Mouse (Mus musculus): ENCODE data around the gene Zfp426. TPM values are rescaled to one million over a fixed set of nuclear protein-coding genes. Genes with fewer than 3 reads are reported as not detected.
A peak's percentile ranks its signal among the peaks of the same experiment; 100 is the strongest.

The Zfp426 gene
- polyA plus RNA-seq, 2 experiments: 3.4 to 7.3 TPM

DNA sequence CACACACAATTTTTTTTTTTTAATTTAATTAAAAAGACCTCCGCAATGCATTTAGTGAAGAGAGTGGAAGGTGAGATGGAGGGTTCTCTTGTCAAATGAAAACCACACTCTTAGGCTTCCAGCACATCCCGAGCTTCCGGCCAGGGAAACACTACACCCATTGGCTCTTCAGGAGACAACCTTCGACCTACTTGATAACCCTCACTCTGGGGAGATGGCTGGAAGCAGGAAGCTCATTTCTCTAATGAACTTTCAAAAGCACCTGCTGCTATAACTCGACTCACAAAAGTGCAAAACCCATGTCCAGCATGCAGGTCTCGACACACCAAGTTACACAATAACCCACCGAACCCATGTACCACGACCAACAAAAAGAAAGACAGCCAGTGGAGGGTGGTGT is 20.2 kb upstream of the Zfp426 start:
- Histone ChIP-seq H3K27me3 (ENCODE audit: control insufficient read depth, insufficient read depth, low read length) (no peaks in the 10 kb centered on the region), H3K4me1 (replicated peaks; ENCODE audit: control insufficient read depth in 2 of 2, insufficient read depth in 2 of 2, low read length in 1 of 2) (peaks cover 9 to 29% of the 10 kb centered on the region in 2 experiments), H3K9me3 (ENCODE audit: control insufficient read depth, low read length) (no peaks in the 10 kb centered on the region), H3K27ac (no peak overlapping the region), H3K9ac (replicated peaks) (no peak overlapping the region), H3K36me3 (replicated peaks; ENCODE audit: control insufficient read depth, insufficient read depth, low read depth) (peaks cover 4% of the 10 kb centered on the region; the same call in 1 of the 2 replicates), H3K4me3 (ENCODE audit: insufficient read depth in 1 of 2, low read depth in 2 of 2, low read length in 2 of 2) (no peak overlapping the region), H3K4me2 (ENCODE audit: low read depth) (no peak overlapping the region)
- TF ChIP-seq CTCF (IDR thresholded peaks at IDR 0.05; ENCODE audit: low read depth) (no peak), EP300 (IDR thresholded peaks at IDR 0.05; ENCODE audit: low read depth) (no peak)
- ATAC-seq (ENCODE audit: insufficient read depth) (no peak), DNase-seq (ENCODE audit: low read depth in 3 of 3, low spot score in 3 of 3) (no peak)
- WGBS (ENCODE audit: insufficient replicate concordance): 73% methylated on average over 8 of the region's 8 CpGs

DNA sequence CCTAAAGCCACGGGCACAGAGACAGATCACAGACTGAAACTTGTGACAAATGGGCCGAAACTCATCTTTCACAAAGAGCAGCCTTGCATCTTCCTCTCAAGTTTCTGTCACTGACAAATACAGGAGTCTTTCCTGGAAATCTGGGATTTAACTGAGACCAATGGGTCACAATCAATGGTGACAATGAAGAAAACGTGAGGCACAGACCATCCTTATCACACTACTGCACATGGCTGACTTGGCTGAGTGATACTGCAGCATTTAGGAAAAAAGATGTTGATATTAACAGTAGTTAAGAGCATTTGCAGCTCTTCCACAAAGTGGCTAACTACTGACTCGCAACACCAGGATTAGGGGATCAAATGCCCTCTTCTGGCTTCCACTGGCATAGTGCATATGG is 19.1 kb upstream of the Zfp426 start:
- H3K9me3 ChIP-seq (ENCODE audit: control insufficient read depth, low read length): no peaks in the 10 kb centered on the region
- DNase-seq (ENCODE audit: low read depth in 3 of 3, low spot score in 3 of 3): peak in 2 of 3 experiments; percentile 26 to 27
- no peak overlapping the region for H3K4me2 ChIP-seq (ENCODE audit: low read depth)
- TF ChIP-seq CTCF (IDR thresholded peaks at IDR 0.05; ENCODE audit: low read depth) (no peak), EP300 (IDR thresholded peaks at IDR 0.05; ENCODE audit: low read depth) (peak; percentile 63)
- H3K4me1 ChIP-seq (replicated peaks; ENCODE audit: control insufficient read depth in 2 of 2, insufficient read depth in 2 of 2, low read length in 1 of 2): peaks cover 9 to 29% of the 10 kb centered on the region in 2 experiments
- no peak overlapping the region for H3K4me3 ChIP-seq (ENCODE audit: insufficient read depth in 1 of 2, low read depth in 2 of 2, low read length in 2 of 2)
- H3K9ac ChIP-seq (replicated peaks): no peak overlapping the region
- no peak overlapping the region for H3K27ac ChIP-seq
- H3K27me3 ChIP-seq (ENCODE audit: control insufficient read depth, insufficient read depth, low read length): no peaks in the 10 kb centered on the region
- H3K36me3 ChIP-seq (replicated peaks; ENCODE audit: control insufficient read depth, insufficient read depth, low read depth): no peaks in the 10 kb centered on the region; the same call in 1 of the 2 replicates
- WGBS (ENCODE audit: insufficient replicate concordance): 52% methylated on average over 4 of the region's 4 CpGs
- ATAC-seq (ENCODE audit: insufficient read depth): peak; percentile 35; the same call in 1 of the 2 replicates

DNA sequence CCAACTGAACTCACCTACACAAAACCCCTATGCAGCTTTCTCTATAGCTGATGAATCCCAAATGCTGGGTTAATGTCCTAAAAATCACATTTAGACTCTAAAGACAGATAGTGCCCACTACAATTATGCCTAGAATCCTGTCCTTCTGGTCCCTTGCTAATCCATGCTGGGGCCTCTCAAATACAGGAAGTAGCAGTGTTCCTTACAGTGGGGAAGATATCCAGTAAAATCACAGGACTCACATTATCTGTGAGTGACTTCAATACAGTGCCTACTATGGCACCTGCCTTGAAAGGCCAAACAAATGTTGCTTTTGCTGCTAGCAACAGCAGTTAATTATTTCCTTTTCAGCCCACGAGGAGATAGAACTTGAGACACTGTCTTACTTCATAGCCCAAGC is 17.8 kb upstream of the Zfp426 start:
- ATAC-seq (ENCODE audit: insufficient read depth): no peak
- Histone ChIP-seq H3K4me1 (replicated peaks; ENCODE audit: control insufficient read depth in 2 of 2, insufficient read depth in 2 of 2, low read length in 1 of 2) (peaks cover 9 to 29% of the 10 kb centered on the region in 2 experiments), H3K4me3 (ENCODE audit: insufficient read depth in 1 of 2, low read depth in 2 of 2, low read length in 2 of 2) (no peak overlapping the region), H3K4me2 (ENCODE audit: low read depth) (no peak overlapping the region), H3K36me3 (replicated peaks; ENCODE audit: control insufficient read depth, insufficient read depth, low read depth) (peaks cover 7% of the 10 kb centered on the region), H3K27ac (no peak overlapping the region), H3K27me3 (ENCODE audit: control insufficient read depth, insufficient read depth, low read length) (no peaks in the 10 kb centered on the region), H3K9ac (replicated peaks) (no peak overlapping the region), H3K9me3 (ENCODE audit: control insufficient read depth, low read length) (no peaks in the 10 kb centered on the region)
- no peak for DNase-seq (ENCODE audit: low read depth in 3 of 3, low spot score in 3 of 3)
- whole genome bisulfite sequencing (ENCODE audit: insufficient replicate concordance): 56% methylated on average over 1 of the region's 1 CpGs
- TF ChIP-seq EP300 (IDR thresholded peaks at IDR 0.05; ENCODE audit: low read depth): no peak
- TF ChIP-seq CTCF (IDR thresholded peaks at IDR 0.05; ENCODE audit: low read depth): no peak

- TF ChIP-seq CTCF (IDR thresholded peaks at IDR 0.05; ENCODE audit: low read depth) (no peak), EP300 (IDR thresholded peaks at IDR 0.05; ENCODE audit: low read depth) (peak; percentile 56)
- no peak overlapping the region for H3K4me3 ChIP-seq (ENCODE audit: insufficient read depth in 1 of 2, low read depth in 2 of 2, low read length in 2 of 2)
- H3K9ac ChIP-seq (replicated peaks): no peak overlapping the region
- no peak overlapping the region for H3K27ac ChIP-seq
- ATAC-seq (ENCODE audit: insufficient read depth): peak; percentile 27; the same call in 1 of the 2 replicates
- peaks cover 9 to 29% of the 10 kb centered on the region in 2 experiments for H3K4me1 ChIP-seq (replicated peaks; ENCODE audit: control insufficient read depth in 2 of 2, insufficient read depth in 2 of 2, low read length in 1 of 2)
- no peaks in the 10 kb centered on the region for H3K9me3 ChIP-seq (ENCODE audit: control insufficient read depth, low read length)
- DNase-seq (ENCODE audit: low read depth in 3 of 3, low spot score in 3 of 3): peak in 2 of 3 experiments; percentile 20 to 32
- H3K27me3 ChIP-seq (ENCODE audit: control insufficient read depth, insufficient read depth, low read length): no peaks in the 10 kb centered on the region
- 22% methylated on average over 3 of the region's 3 CpGs for WGBS (ENCODE audit: insufficient replicate concordance)
- peaks cover 13% of the 10 kb centered on the region for H3K36me3 ChIP-seq (replicated peaks; ENCODE audit: control insufficient read depth, insufficient read depth, low read depth)
- H3K4me2 ChIP-seq (ENCODE audit: low read depth): no peak overlapping the region
These were observed 17.1 kb upstream of the Zfp426 start for GRCm38 (mm10) chr9:20509676-20510075.

- Histone ChIP-seq H3K27me3 (ENCODE audit: control insufficient read depth, insufficient read depth, low read length) (no peaks in the 10 kb centered on the region), H3K9ac (replicated peaks) (no peak overlapping the region), H3K27ac (no peak overlapping the region), H3K4me2 (ENCODE audit: low read depth) (no peak overlapping the region), H3K4me3 (ENCODE audit: insufficient read depth in 1 of 2, low read depth in 2 of 2, low read length in 2 of 2) (no peak overlapping the region), H3K4me1 (replicated peaks; ENCODE audit: control insufficient read depth in 2 of 2, insufficient read depth in 2 of 2, low read length in 1 of 2) (peaks cover 0 to 2% of the 10 kb centered on the region in 2 experiments; a peak in 1 of 4 replicates), H3K36me3 (replicated peaks; ENCODE audit: control insufficient read depth, insufficient read depth, low read depth) (peaks cover 39% of the 10 kb centered on the region), H3K9me3 (ENCODE audit: control insufficient read depth, low read length) (no peaks in the 10 kb centered on the region)
- 78% methylated on average over 5 of the region's 5 CpGs for WGBS (ENCODE audit: insufficient replicate concordance)
- no peak for TF ChIP-seq CTCF (IDR thresholded peaks at IDR 0.05; ENCODE audit: low read depth)
- TF ChIP-seq EP300 (IDR thresholded peaks at IDR 0.05; ENCODE audit: low read depth): no peak
- ATAC-seq (ENCODE audit: insufficient read depth): no peak
- no peak for DNase-seq (ENCODE audit: low read depth in 3 of 3, low spot score in 3 of 3)
These were observed 12.3 kb upstream of the Zfp426 start for GRCm38 (mm10) chr9:20504801-20505200.

All from liver, embryonic 14.5 days (tissue).